Mouse (Mus musculus) embryo, embryonic 11.5 days (tissue): ENCODE data around the gene Nav3.
"Not testable (repeated sequence)": the region's sequence is repeated elsewhere in the genome, so short reads cannot be mapped to it uniquely, and the experiment has no call there.

Experiments used
- DNase-seq: peaks from one replicate; pipeline ENCODE4 v3.0.0-alpha.2; 2012; ENCODE audit warnings: low read depth, low spot score

Nav3 gene

GRCm38 (mm10) chr10:110085156-110085555, 370.8 kb downstream of the Nav3 start:
- peak; percentile 38 for DNase-seq

GRCm38 (mm10) chr10:110076575-110076974, 379.4 kb downstream of the Nav3 start:
- DNase-seq = no peak

GRCm38 (mm10) chr10:110072355-110072754, 383.6 kb downstream of the Nav3 start:
- DNase-seq = no peak

- no peak for DNase-seq
These were observed 394.8 kb downstream of the Nav3 start for GRCm38 (mm10) chr10:110061166-110061565.

- DNase-seq = no peak
These were observed 418.5 kb downstream of the Nav3 start for GRCm38 (mm10) chr10:110037547-110037946.

- DNase-seq = no peak
These were observed 421.4 kb downstream of the Nav3 start for GRCm38 (mm10) chr10:110034582-110035099.

- not testable (repeated sequence) for DNase-seq
These were observed 431.1 kb downstream of the Nav3 start for GRCm38 (mm10) chr10:110024897-110025296.

- DNase-seq = no peak
These were observed 433.9 kb downstream of the Nav3 start for GRCm38 (mm10) chr10:110022100-110022499.

- no peak for DNase-seq
These were observed 436.6 kb downstream of the Nav3 start for GRCm38 (mm10) chr10:110019266-110019866.

- DNase-seq = not testable (repeated sequence)
These were observed 454.7 kb downstream of the Nav3 start for GRCm38 (mm10) chr10:110001328-110001727.

- peak; percentile 26 for DNase-seq
These were observed 455.2 kb downstream of the Nav3 start for GRCm38 (mm10) chr10:110000755-110001247.

GRCm38 (mm10) chr10:109999904-110000303, 456.1 kb downstream of the Nav3 start:
- no peak for DNase-seq

- DNase-seq = no peak
These were observed 461.7 kb downstream of the Nav3 start for GRCm38 (mm10) chr10:109994302-109994701.

- no peak for DNase-seq
These were observed 470.0 kb downstream of the Nav3 start for GRCm38 (mm10) chr10:109985824-109986485.

- no peak for DNase-seq
These were observed 479.7 kb downstream of the Nav3 start for GRCm38 (mm10) chr10:109976351-109976750.

- no peak for DNase-seq
These were observed 481.8 kb downstream of the Nav3 start for GRCm38 (mm10) chr10:109974177-109974576.

GRCm38 (mm10) chr10:109973483-109973882, 482.5 kb downstream of the Nav3 start:
- no peak for DNase-seq

- DNase-seq = no peak
These were observed 505.7 kb downstream of the Nav3 start for GRCm38 (mm10) chr10:109950296-109950695.

- DNase-seq = no peak
These were observed 526.7 kb downstream of the Nav3 start for GRCm38 (mm10) chr10:109929319-109929622.

GRCm38 (mm10) chr10:109928547-109929318, 527.3 kb downstream of the Nav3 start:
- DNase-seq = no peak

- no peak for DNase-seq
These were observed 529.9 kb downstream of the Nav3 start for GRCm38 (mm10) chr10:109926149-109926548.

GRCm38 (mm10) chr10:109924136-109924535, 531.9 kb downstream of the Nav3 start:
- DNase-seq = no peak
